Mouse (Mus musculus) stomach, embryonic 15.5 days (tissue): ENCODE results near the gene Etfdh. TPM values are rescaled to one million over a fixed set of nuclear protein-coding genes. Genes with fewer than 3 reads are reported as not detected.

Source experiments
- ATAC-seq: fragments of 200-750 bp; cut with Nextera tagmentation; 2 replicates; pipeline ENCODE4 v1.8.0; 2017; ENCODE audit warnings: low read depth, moderate number of reproducible peaks, moderate TSS enrichment; ENCODE audit not compliant: insufficient read depth, low FRiP score
- H3K27ac ChIP-seq: fragments of 300-500 bp; sonication (generic); 2 replicates; pipeline ENCODE4 v1.5.1; 2015; ENCODE audit warnings: mild to moderate bottlenecking, inconsistent platforms
- H3K27me3 ChIP-seq: fragments of 300-500 bp; sonication (generic); replicated peaks from 2 replicates; pipeline ENCODE4 v1.6.1; 2015; ENCODE audit warnings: inconsistent platforms
- H3K36me3 ChIP-seq: fragments of 300-500 bp; sonication (generic); 2 replicates; pipeline ENCODE4 v1.6.1; 2015; ENCODE audit warnings: inconsistent platforms
- H3K4me1 ChIP-seq: fragments of 300-500 bp; sonication (generic); 2 replicates; pipeline ENCODE4 v1.6.1; 2015; ENCODE audit warnings: inconsistent platforms
- H3K4me2 ChIP-seq: fragments of 300-500 bp; sonication (generic); 2 replicates; pipeline ENCODE4 v1.6.1; 2015; ENCODE audit warnings: mild to moderate bottlenecking, inconsistent platforms
- H3K4me3 ChIP-seq: fragments of 300-500 bp; sonication (generic); replicated peaks from 2 replicates; pipeline ENCODE4 v1.5.1; 2015; ENCODE audit warnings: inconsistent platforms
- H3K9ac ChIP-seq: fragments of 300-500 bp; sonication (generic); 2 replicates; pipeline ENCODE4 v1.6.1; 2015; ENCODE audit warnings: inconsistent platforms
- H3K9me3 ChIP-seq: fragments of 300-500 bp; sonication (generic); 2 replicates; pipeline ENCODE4 v1.6.1; 2016; ENCODE audit warnings: inconsistent platforms
- WGBS: fragments of 180-500 bp; shearing (Covaris S2); methylation state at CpG from one replicate; pipeline ENCODE4 v1.1.7; 2015; 5-methylcytosine and 5-hydroxymethylcytosine counted together
- polyA plus RNA-seq: library from polyadenylated mRNA; unstranded; fragments of >200 nt; fragmentation: Nextera tagmentation; extraction: Ambion mirVana; gene quantifications from 2 replicates; pipeline ENCODE4 v1.2.1, GENCODE M21; 2015

Gene Etfdh
- polyA plus RNA-seq = 57.6 and 64.6 TPM in 2 replicates

GRCm38 (mm10) chr3:79629416-79629730, at the start of gene Etfdh:
Gene Etfdh (minus strand): TSS chr3:79629500.
- H3K4me3 ChIP-seq = peak within 1 kb of the TSS; percentile 72
- no peaks in the 10 kb centered on the region for H3K27me3 ChIP-seq
- peak within 1 kb of the TSS; percentile 85 for H3K27ac ChIP-seq
- H3K4me1 ChIP-seq = no peaks in the 10 kb centered on the region
- WGBS = under 1% methylated on average over 11 of the region's 11 CpGs
- ATAC-seq = peak; percentile 9; the same call in 1 of the 2 replicates
- peak within 1 kb of the TSS; percentile 67 for H3K4me2 ChIP-seq
- peaks cover 17% of the 10 kb centered on the region for H3K36me3 ChIP-seq
- peak within 1 kb of the TSS; percentile 68 for H3K9ac ChIP-seq
- H3K9me3 ChIP-seq = no peaks in the 10 kb centered on the region

- H3K9ac ChIP-seq = no peak overlapping the region
- 85% methylated on average over 3 of the region's 3 CpGs for WGBS
These were observed 47.1 kb upstream of the Etfdh start for GRCm38 (mm10) chr3:79676411-79676810.

GRCm38 (mm10) chr3:79674641-79675040, 45.3 kb upstream of the Etfdh start:
- Histone ChIP-seq H3K36me3 (no peaks in the 10 kb centered on the region), H3K9ac (no peak overlapping the region), H3K9me3 (no peaks in the 10 kb centered on the region), H3K4me3 (no peak overlapping the region), H3K27me3 (no peaks in the 10 kb centered on the region), H3K4me2 (no peak overlapping the region), H3K4me1 (no peaks in the 10 kb centered on the region), H3K27ac (no peak overlapping the region)
- no peak for ATAC-seq
- 81% methylated on average over 5 of the region's 5 CpGs for WGBS

More at GRCm38 (mm10) chr3:79676411-79676810, 47.1 kb upstream of the Etfdh start:
- Histone ChIP-seq H3K4me1 (no peaks in the 10 kb centered on the region), H3K27me3 (no peaks in the 10 kb centered on the region), H3K4me2 (no peak overlapping the region), H3K27ac (no peak overlapping the region), H3K9me3 (no peaks in the 10 kb centered on the region), H3K4me3 (no peak overlapping the region), H3K36me3 (no peaks in the 10 kb centered on the region)
- no peak for ATAC-seq

- H3K36me3 ChIP-seq = no peaks in the 10 kb centered on the region
- H3K4me2 ChIP-seq = no peak overlapping the region
- no peaks in the 10 kb centered on the region for H3K27me3 ChIP-seq
- no peak for ATAC-seq
- WGBS = 14% methylated on average over 4 of the region's 4 CpGs
- no peak overlapping the region for H3K9ac ChIP-seq
- H3K27ac ChIP-seq = no peak overlapping the region
- H3K4me3 ChIP-seq = no peak overlapping the region
- H3K4me1 ChIP-seq = no peaks in the 10 kb centered on the region
- no peaks in the 10 kb centered on the region for H3K9me3 ChIP-seq
These were observed 43.8 kb upstream of the Etfdh start for GRCm38 (mm10) chr3:79673082-79673481.

GRCm38 (mm10) chr3:79672188-79672587, 42.9 kb upstream of the Etfdh start:
- no peaks in the 10 kb centered on the region for H3K4me1 ChIP-seq
- no peak overlapping the region for H3K9ac ChIP-seq
- no peaks in the 10 kb centered on the region for H3K27me3 ChIP-seq
- H3K4me2 ChIP-seq = no peak overlapping the region
- H3K27ac ChIP-seq = no peak overlapping the region
- no peaks in the 10 kb centered on the region for H3K36me3 ChIP-seq
- ATAC-seq = no peak
- no peaks in the 10 kb centered on the region for H3K9me3 ChIP-seq
- WGBS = 77% methylated on average over 16 of the region's 16 CpGs
- no peak overlapping the region for H3K4me3 ChIP-seq

GRCm38 (mm10) chr3:79670556-79670955, 41.3 kb upstream of the Etfdh start:
- Histone ChIP-seq H3K4me2 (no peak overlapping the region), H3K9me3 (no peaks in the 10 kb centered on the region), H3K9ac (no peak overlapping the region), H3K4me1 (no peaks in the 10 kb centered on the region), H3K27me3 (no peaks in the 10 kb centered on the region), H3K36me3 (no peaks in the 10 kb centered on the region), H3K4me3 (no peak overlapping the region), H3K27ac (no peak overlapping the region)
- 80% methylated on average over 7 of the region's 7 CpGs for WGBS
- no peak for ATAC-seq

GRCm38 (mm10) chr3:79664787-79665408, 35.6 kb upstream of the Etfdh start:
- peak; percentile 47; the same call in 1 of the 2 replicates for ATAC-seq

GRCm38 (mm10) chr3:79656682-79657081, 27.4 kb upstream of the Etfdh start:
- Histone ChIP-seq H3K9ac (no peak overlapping the region), H3K4me2 (no peak overlapping the region), H3K36me3 (no peaks in the 10 kb centered on the region), H3K4me3 (no peak overlapping the region), H3K9me3 (no peaks in the 10 kb centered on the region), H3K27me3 (no peaks in the 10 kb centered on the region), H3K4me1 (no peaks in the 10 kb centered on the region), H3K27ac (no peak overlapping the region)
- WGBS = 30% methylated on average over 5 of the region's 5 CpGs
- no peak for ATAC-seq

More at GRCm38 (mm10) chr3:79664787-79665408, 35.6 kb upstream of the Etfdh start:
- no peak overlapping the region for H3K9ac ChIP-seq
- no peaks in the 10 kb centered on the region for H3K4me1 ChIP-seq
- no peak overlapping the region for H3K27ac ChIP-seq
- no peaks in the 10 kb centered on the region for H3K27me3 ChIP-seq
- H3K36me3 ChIP-seq = no peaks in the 10 kb centered on the region
- WGBS = 34% methylated on average over 9 of the region's 9 CpGs
- H3K9me3 ChIP-seq = no peaks in the 10 kb centered on the region
- H3K4me2 ChIP-seq = no peak overlapping the region
- no peak overlapping the region for H3K4me3 ChIP-seq

GRCm38 (mm10) chr3:79652129-79652528, 22.8 kb upstream of the Etfdh start:
- ATAC-seq = no peak
- Histone ChIP-seq H3K36me3 (no peaks in the 10 kb centered on the region), H3K9ac (no peak overlapping the region), H3K4me1 (no peaks in the 10 kb centered on the region), H3K27ac (no peak overlapping the region), H3K9me3 (no peaks in the 10 kb centered on the region), H3K4me2 (no peak overlapping the region), H3K27me3 (no peaks in the 10 kb centered on the region), H3K4me3 (no peak overlapping the region)
- 80% methylated on average over 6 of the region's 6 CpGs for WGBS

- Histone ChIP-seq H3K4me1 (no peaks in the 10 kb centered on the region), H3K4me3 (peak within 1 kb of the TSS; percentile 72), H3K9me3 (no peaks in the 10 kb centered on the region), H3K27me3 (no peaks in the 10 kb centered on the region), H3K27ac (peak within 1 kb of the TSS; percentile 85), H3K36me3 (peaks cover 17% of the 10 kb centered on the region), H3K9ac (peak within 1 kb of the TSS; percentile 68), H3K4me2 (peak within 1 kb of the TSS; percentile 67)
- ATAC-seq = peak; percentile 99
- under 1% methylated on average over 60 of the region's 60 CpGs for WGBS
These were observed 512 bp downstream of the Etfdh start, which contains the start of gene 4930579G24Rik for GRCm38 (mm10) chr3:79628561-79629415. Gene 4930579G24Rik (plus strand): TSS chr3:79629079.

GRCm38 (mm10) chr3:79628182-79628560, 1.1 kb downstream of the Etfdh start:
- peaks cover 15% of the 10 kb centered on the region for H3K36me3 ChIP-seq
- ATAC-seq = no peak; the same call in 1 of the 2 replicates
- no peaks in the 10 kb centered on the region for H3K27me3 ChIP-seq
- peak overlapping the region; percentile 59 for H3K4me2 ChIP-seq
- under 1% methylated on average over 9 of the region's 9 CpGs for WGBS
- peak overlapping the region; percentile 3; the same call in 1 of the 2 replicates for H3K9ac ChIP-seq
- H3K9me3 ChIP-seq = no peaks in the 10 kb centered on the region
- peak overlapping the region; percentile 72 for H3K27ac ChIP-seq
- H3K4me1 ChIP-seq = no peaks in the 10 kb centered on the region
- peak overlapping the region; percentile 72 for H3K4me3 ChIP-seq
